Mouse (Mus musculus) ovary, postnatal 14 days (tissue): ENCODE measurements around the gene Slc4a10.
"Not testable (repeated sequence)": the region's sequence is repeated elsewhere in the genome, so short reads cannot be mapped to it uniquely, and the experiment has no call there.

Experiments used
- DNase-seq: peaks from one replicate; pipeline ENCODE4 v3.0.0; 2022; ENCODE audit warnings: low spot score

Gene Slc4a10

DNA sequence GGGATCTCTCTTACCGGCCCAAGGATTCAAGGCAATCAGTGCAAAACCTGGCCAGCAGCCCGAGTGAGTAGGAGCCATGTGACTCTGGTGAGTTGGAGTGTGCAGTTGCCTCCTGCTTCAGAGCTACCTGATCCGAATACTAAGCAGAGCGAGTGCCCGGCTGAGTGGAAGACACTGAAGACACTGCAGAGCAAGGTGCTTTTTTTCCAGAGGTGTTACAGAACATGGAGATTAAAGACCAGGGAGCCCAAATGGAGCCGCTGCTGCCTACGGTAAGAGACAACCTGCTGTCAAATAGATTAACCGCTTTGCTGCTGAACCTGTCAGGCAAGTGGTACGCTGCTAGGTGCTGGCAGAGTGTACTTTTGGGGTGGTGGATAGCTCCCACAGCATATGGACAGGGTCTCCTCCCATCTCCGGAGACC, at the start of gene Slc4a10:
TSS of gene Slc4a10 (plus strand) at position 42 of the 425 bp plus-strand sequence.
- DNase-seq: no peak

- not testable (repeated sequence) for DNase-seq
Measured at GRCm38 (mm10) chr2:62001251-62001650, 45.0 kb upstream of the Slc4a10 start.

- DNase-seq: no peak
Measured at GRCm38 (mm10) chr2:62018209-62018608, 28.1 kb upstream of the Slc4a10 start.

GRCm38 (mm10) chr2:62046861-62047503, 720 bp downstream of the Slc4a10 start:
- DNase-seq: no peak

DNA sequence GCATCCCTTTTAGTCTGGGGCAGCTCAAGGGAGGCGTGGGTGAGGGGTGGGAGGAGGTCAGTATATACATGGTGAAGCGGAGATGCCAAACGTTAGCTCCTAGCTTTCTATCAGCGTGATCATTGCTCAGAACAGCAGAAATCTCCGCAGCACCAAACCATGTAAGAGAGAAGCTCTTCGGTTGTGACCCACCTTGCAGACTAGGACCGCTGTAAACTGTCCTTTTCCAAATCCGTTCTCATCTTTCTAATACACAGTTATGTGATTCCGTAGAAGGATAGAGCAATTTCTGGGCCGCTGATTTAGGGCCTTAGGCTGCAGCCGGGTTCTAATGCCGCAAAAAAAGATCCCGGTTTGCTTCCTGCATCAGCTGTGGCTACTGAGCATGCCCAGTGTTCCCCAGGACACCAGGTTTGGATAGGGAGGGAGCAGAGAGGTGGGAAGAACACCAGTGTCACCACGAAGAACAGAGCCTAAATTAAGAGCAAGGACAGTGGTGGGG, 1.3 kb downstream of the Slc4a10 start:
- no peak for DNase-seq

DNA sequence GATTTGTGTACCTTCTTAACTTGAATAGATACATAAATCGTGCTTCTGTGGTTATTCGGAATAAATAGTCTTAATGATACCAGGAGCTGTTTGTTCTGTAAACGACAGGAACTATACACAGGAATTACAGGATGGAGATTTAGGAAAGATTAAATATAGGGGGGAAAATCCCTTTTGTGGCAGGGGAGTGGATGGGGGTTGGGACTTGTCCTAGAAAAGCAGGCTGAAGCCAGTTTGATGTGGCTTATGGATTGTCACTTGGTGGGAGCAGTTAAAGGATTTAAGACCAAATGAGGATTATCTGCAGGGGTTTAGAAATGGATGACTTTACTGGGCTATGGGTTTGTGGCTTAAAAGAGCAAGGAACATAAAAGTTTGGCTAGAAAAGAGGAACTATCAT, 1.9 kb downstream of the Slc4a10 start:
- DNase-seq: no peak

GRCm38 (mm10) chr2:62076512-62076911, 30.2 kb downstream of the Slc4a10 start:
- no peak for DNase-seq

GRCm38 (mm10) chr2:62087566-62087965, 41.3 kb downstream of the Slc4a10 start:
- no peak for DNase-seq

GRCm38 (mm10) chr2:62088715-62089114, 42.5 kb downstream of the Slc4a10 start:
- DNase-seq: no peak

- no peak for DNase-seq
Measured at GRCm38 (mm10) chr2:62089208-62089607, 42.9 kb downstream of the Slc4a10 start.

DNA sequence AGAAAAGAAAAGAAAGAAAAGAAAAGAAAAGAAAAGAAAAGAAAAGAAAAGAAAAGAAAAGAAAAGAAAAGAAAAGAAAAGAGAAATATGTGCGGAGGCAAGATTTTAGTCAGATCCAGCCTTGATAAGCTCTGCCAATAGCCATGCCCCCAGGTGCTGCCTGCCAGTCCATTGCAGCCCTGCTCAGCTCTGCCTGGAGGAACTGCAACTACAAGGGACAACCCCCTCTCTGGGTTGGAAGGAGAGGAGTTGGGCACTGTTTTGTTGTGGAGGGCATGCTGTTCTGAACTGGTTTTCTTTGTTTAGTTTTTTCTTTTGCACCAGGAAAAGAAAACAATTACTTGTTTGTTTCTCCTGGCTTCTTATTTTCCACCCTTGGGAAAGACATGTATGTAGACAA, 54.3 kb downstream of the Slc4a10 start:
- no peak for DNase-seq

DNA sequence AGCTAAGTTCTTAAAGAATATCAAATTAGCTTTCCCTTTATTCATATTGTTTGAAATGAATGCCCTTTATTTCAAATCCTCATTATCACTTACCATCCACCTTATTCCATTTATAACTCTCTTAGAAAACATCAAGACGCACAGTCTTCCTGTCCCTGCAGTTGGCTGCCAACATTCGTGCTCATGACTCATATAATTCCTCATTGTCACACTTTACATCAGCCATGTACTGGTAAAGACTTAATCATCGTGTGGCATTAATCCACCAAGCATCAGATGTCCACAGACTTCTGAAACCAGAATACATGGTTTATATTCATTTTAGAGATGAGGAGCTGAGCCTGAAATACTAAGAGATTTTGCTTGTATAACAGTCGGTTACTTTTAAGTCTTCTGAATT, 69.1 kb downstream of the Slc4a10 start:
- no peak for DNase-seq

GRCm38 (mm10) chr2:62129975-62130374, 83.7 kb downstream of the Slc4a10 start:
- DNase-seq: no peak

GRCm38 (mm10) chr2:62134911-62135310, 88.6 kb downstream of the Slc4a10 start:
- no peak for DNase-seq

DNA sequence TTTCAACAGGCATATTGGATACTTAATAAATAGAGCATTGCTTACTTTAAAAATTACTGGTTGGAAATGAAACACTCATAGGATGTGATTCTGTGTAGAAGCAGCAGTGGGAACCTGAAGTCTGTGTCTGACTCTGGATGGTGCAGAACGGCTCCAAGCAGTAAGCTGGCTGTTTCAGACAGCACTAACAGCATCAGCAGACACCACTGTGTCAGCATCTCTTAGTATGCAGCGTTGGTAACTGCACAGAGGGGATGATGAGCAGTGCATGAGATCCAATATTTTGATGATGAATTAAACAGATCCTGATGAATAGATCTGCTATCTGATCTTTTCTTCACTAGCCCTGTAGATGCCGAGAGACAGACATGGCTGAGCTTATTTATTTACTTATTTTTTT, 101.4 kb downstream of the Slc4a10 start:
- DNase-seq: no peak

GRCm38 (mm10) chr2:62149421-62149820, 103.2 kb downstream of the Slc4a10 start:
- DNase-seq: no peak

GRCm38 (mm10) chr2:62150830-62151229, 104.6 kb downstream of the Slc4a10 start:
- DNase-seq: no peak

GRCm38 (mm10) chr2:62210109-62210508, 163.8 kb downstream of the Slc4a10 start:
- no peak for DNase-seq

- no peak for DNase-seq
Measured at GRCm38 (mm10) chr2:62211106-62211505, 164.8 kb downstream of the Slc4a10 start.

DNA sequence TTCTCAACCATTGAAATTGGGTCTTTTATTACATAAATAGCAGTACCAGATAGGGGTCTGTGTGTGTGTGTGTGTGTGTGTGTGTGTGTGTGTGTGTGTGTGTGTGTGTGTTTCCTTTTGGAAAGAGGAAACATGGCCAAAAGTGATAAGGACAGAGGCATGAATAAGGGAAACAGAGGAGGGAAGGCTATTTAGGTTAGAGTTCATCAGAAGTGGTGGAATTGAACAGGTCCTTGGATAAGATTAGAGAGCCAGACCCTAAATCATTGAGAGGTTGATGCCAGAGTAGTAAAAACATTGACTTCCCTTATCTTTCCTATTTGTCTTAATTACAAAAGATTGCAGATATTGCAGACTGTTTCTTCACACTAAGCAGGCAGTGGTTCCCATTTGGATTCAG, 181.3 kb downstream of the Slc4a10 start:
- no peak for DNase-seq

DNA sequence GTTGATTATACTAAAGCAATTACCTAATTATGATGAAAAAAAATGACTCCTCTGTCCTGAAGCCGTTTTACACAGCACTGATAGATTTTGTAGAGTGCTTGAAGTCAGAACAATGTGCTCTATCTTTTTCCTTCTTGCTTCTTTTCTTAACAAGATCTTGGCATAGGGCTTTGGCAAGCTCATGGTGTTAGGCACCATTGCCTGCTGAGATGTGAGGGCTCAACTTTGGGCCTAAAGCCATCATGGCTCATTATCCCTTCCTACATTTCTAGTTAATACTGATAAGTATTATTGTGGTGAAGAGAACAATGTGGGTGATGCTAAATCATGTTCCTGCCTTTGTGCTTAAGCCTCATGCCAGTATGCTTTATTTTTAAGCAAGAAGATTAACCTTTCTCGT, 185.0 kb downstream of the Slc4a10 start:
- DNase-seq: no peak

DNA sequence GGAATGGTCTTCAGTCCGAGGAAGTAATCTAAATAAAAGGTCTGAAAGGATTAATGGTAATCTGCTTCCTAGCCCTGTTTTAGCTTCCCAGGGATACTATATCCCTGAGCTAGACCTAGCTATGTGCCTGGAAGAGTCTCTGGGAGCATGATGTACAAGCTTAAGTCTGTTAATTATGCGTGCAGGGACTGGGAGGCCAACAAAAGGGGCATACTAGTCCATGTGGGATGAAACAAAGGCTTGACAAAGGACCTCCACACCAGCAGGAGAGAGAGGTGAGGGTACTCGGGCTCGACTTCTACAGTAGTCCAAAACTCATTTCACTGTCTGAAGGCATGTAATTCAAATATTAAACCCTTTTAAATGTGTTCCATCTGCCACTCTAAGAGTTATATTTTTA, 197.9 kb downstream of the Slc4a10 start:
- no peak for DNase-seq

- DNase-seq: no peak
Measured at GRCm38 (mm10) chr2:62268467-62268866, 222.2 kb downstream of the Slc4a10 start.

DNA sequence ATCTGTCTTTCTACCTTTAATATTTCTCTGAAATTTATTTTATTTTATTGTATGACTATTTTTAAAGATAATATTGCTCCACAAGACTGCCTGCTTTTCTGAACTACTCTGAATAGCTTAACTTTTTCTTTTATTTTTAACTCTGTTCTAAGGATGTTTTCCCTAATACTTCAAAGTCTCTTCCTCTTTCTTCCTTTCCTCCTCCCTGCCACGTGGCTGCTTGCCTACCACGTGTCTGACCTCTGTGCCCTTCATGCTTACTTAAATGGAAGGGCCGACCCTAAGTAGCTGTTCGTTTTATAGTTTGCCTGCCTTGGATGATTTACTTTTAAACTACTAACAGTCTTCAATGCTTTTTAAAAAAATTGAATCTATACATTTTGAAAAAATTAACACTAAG, 225.6 kb downstream of the Slc4a10 start:
- no peak for DNase-seq
